Mouse (Mus musculus) neural tube, embryonic 14.5 days (tissue): Measurements from ENCODE around the gene Rps8. TPM values are rescaled to one million over a fixed set of nuclear protein-coding genes. Genes with fewer than 3 reads are reported as not detected.

Source experiments
- ATAC-seq: fragments of 200-750 bp; cut with Nextera tagmentation; 2 replicates; pipeline ENCODE4 v1.8.0; 2017; ENCODE audit warnings: low read depth, mild to moderate bottlenecking, moderate TSS enrichment, moderate library complexity
- H3K27ac ChIP-seq: fragments of 300-500 bp; sonication (generic); 2 replicates; pipeline ENCODE4 v1.5.1; 2014; ENCODE audit warnings: low read depth, mild to moderate bottlenecking, control low read depth, low read length, moderate library complexity, mixed read lengths
- H3K27me3 ChIP-seq: fragments of 300-500 bp; sonication (generic); 2 replicates; pipeline ENCODE4 v1.6.1; 2014; ENCODE audit warnings: low read length; ENCODE audit not compliant: control insufficient read depth, insufficient read depth
- H3K36me3 ChIP-seq: fragments of 300-500 bp; sonication (generic); 2 replicates; pipeline ENCODE4 v1.6.1; 2014; ENCODE audit warnings: low read length, mixed read lengths; ENCODE audit not compliant: control insufficient read depth, insufficient read depth
- H3K4me1 ChIP-seq: fragments of 300-500 bp; sonication (generic); 2 replicates; pipeline ENCODE4 v1.6.1; 2014; ENCODE audit warnings: low read length; ENCODE audit not compliant: control insufficient read depth, insufficient read depth
- H3K4me2 ChIP-seq: fragments of 300-500 bp; sonication (generic); 2 replicates; pipeline ENCODE4 v1.6.1; 2014; ENCODE audit warnings: mild to moderate bottlenecking, low read depth, low read length, control low read depth
- H3K4me3 ChIP-seq: fragments of 300-500 bp; sonication (generic); 2 replicates; pipeline ENCODE4 v1.5.1; 2014; ENCODE audit warnings: low read depth, low read length, control low read depth, mixed read lengths
- H3K9ac ChIP-seq: fragments of 300-500 bp; sonication (generic); replicated peaks from 2 replicates; pipeline ENCODE4 v1.6.1; 2014; ENCODE audit warnings: low read depth, mild to moderate bottlenecking, control low read depth, low read length, mixed read lengths
- H3K9me3 ChIP-seq: fragments of 300-500 bp; sonication (generic); 2 replicates; pipeline ENCODE4 v1.6.1; 2016; ENCODE audit warnings: low read length; ENCODE audit not compliant: control insufficient read depth
- WGBS: fragments of 180-500 bp; shearing (Covaris S2); extraction: QIAGEN DNeasy Blood & Tissue Kit; methylation state at CpG from one replicate; pipeline ENCODE4 v1.1.7; 2014; 5-methylcytosine and 5-hydroxymethylcytosine counted together
- polyA plus RNA-seq: library from polyadenylated mRNA; unstranded; fragments of >200 nt; fragmentation: Nextera tagmentation; extraction: Ambion mirVana; gene quantifications from 2 replicates; pipeline ENCODE4 v1.2.1, GENCODE M21; 2014

Gene Rps8
- polyA plus RNA-seq, 1 experiment from 2014 or later = 599 TPM

- ATAC-seq = no peak
- no peak overlapping the region for H3K27ac ChIP-seq
- no peaks in the 10 kb centered on the region for H3K27me3 ChIP-seq
- no peak overlapping the region for H3K9ac ChIP-seq
- H3K4me2 ChIP-seq = no peak overlapping the region
- 73% methylated on average over 16 of the region's 17 CpGs for WGBS
- no peaks in the 10 kb centered on the region for H3K36me3 ChIP-seq
- H3K4me1 ChIP-seq = no peaks in the 10 kb centered on the region
- no peak overlapping the region for H3K4me3 ChIP-seq
- no peaks in the 10 kb centered on the region for H3K9me3 ChIP-seq
Measured at GRCm38 (mm10) chr4:117138295-117139216, 17.5 kb downstream of the Rps8 start.

GRCm38 (mm10) chr4:117136034-117136433, 20.0 kb downstream of the Rps8 start:
- H3K4me1 ChIP-seq = peaks cover 14% of the 10 kb centered on the region
- no peaks in the 10 kb centered on the region for H3K36me3 ChIP-seq
- H3K9ac ChIP-seq = no peak overlapping the region
- H3K27ac ChIP-seq = no peak overlapping the region
- WGBS = 39% methylated on average over 8 of the region's 8 CpGs
- H3K4me3 ChIP-seq = no peak overlapping the region
- H3K27me3 ChIP-seq = no peaks in the 10 kb centered on the region
- ATAC-seq = no peak
- no peaks in the 10 kb centered on the region for H3K9me3 ChIP-seq
- no peak overlapping the region for H3K4me2 ChIP-seq

- no peaks in the 10 kb centered on the region for H3K27me3 ChIP-seq
- H3K36me3 ChIP-seq = no peaks in the 10 kb centered on the region
- H3K4me3 ChIP-seq = no peak overlapping the region
- peak overlapping the region; percentile 68; the same call in 1 of the 2 replicates for H3K4me2 ChIP-seq
- H3K4me1 ChIP-seq = peaks cover 14% of the 10 kb centered on the region
- ATAC-seq = no peak
- H3K27ac ChIP-seq = no peak overlapping the region
- no peaks in the 10 kb centered on the region for H3K9me3 ChIP-seq
- H3K9ac ChIP-seq = no peak overlapping the region
- 35% methylated on average over 2 of the region's 2 CpGs for WGBS
Measured at GRCm38 (mm10) chr4:117134601-117134995, 21.4 kb downstream of the Rps8 start.

- Histone ChIP-seq H3K9me3 (no peaks in the 10 kb centered on the region), H3K36me3 (0 out of 2 replicates have a peak, but pooled peaks cover 2% of the 10 kb centered on the region), H3K4me1 (peaks cover 14% of the 10 kb centered on the region), H3K27me3 (no peaks in the 10 kb centered on the region), H3K4me3 (peak within 1 kb of the TSS; percentile 81), H3K9ac (peak within 1 kb of the TSS; percentile 83), H3K27ac (peak within 1 kb of the TSS; percentile 80), H3K4me2 (peak within 1 kb of the TSS; percentile 68)
- WGBS = 1% methylated on average over 42 of the region's 48 CpGs
- peak; percentile 93 for ATAC-seq
Measured at GRCm38 (mm10) chr4:117133817-117134600, 22.0 kb downstream of the Rps8 start, which contains the start of gene Plk3. Plk3 (minus strand) TSS chr4:117133963.

- peak; percentile 54 for ATAC-seq
- WGBS = under 1% methylated on average over 42 of the region's 42 CpGs
- no peaks in the 10 kb centered on the region for H3K27me3 ChIP-seq
- H3K4me1 ChIP-seq = peaks cover 14% of the 10 kb centered on the region
- H3K4me3 ChIP-seq = peak overlapping the region; percentile 81
- H3K4me2 ChIP-seq = peak overlapping the region; percentile 68
- peaks cover 6% of the 10 kb centered on the region for H3K36me3 ChIP-seq
- H3K9me3 ChIP-seq = no peaks in the 10 kb centered on the region
- H3K9ac ChIP-seq = peak overlapping the region; percentile 83
- peak overlapping the region; percentile 80 for H3K27ac ChIP-seq
Measured at GRCm38 (mm10) chr4:117133366-117133796, 22.7 kb downstream of the Rps8 start.

- 7% methylated on average over 11 of the region's 11 CpGs for WGBS
- no peak for ATAC-seq
Measured at GRCm38 (mm10) chr4:117132794-117133143, 23.3 kb downstream of the Rps8 start.

GRCm38 (mm10) chr4:117131890-117132793, 23.9 kb downstream of the Rps8 start:
- Histone ChIP-seq H3K36me3 (peaks cover 10% of the 10 kb centered on the region), H3K4me2 (peak overlapping the region; percentile 68), H3K9ac (peak overlapping the region; percentile 83), H3K9me3 (no peaks in the 10 kb centered on the region), H3K27ac (0 out of 2 replicates have a peak overlapping the region, but pooled peaks have one; percentile 2), H3K4me1 (peaks cover 14% of the 10 kb centered on the region), H3K27me3 (no peaks in the 10 kb centered on the region), H3K4me3 (peak overlapping the region; percentile 81)
- ATAC-seq = no peak
- WGBS = 8% methylated on average over 7 of the region's 7 CpGs

More at GRCm38 (mm10) chr4:117132794-117133143, 23.3 kb downstream of the Rps8 start:
- H3K9me3 ChIP-seq = no peaks in the 10 kb centered on the region
- H3K27me3 ChIP-seq = no peaks in the 10 kb centered on the region
- H3K27ac ChIP-seq = 0 out of 2 replicates have a peak overlapping the region, but pooled peaks have one; percentile 23
- H3K36me3 ChIP-seq = peaks cover 10% of the 10 kb centered on the region
- peaks cover 14% of the 10 kb centered on the region for H3K4me1 ChIP-seq
- peak overlapping the region; percentile 83 for H3K9ac ChIP-seq
- H3K4me2 ChIP-seq = peak overlapping the region; percentile 68
- peak overlapping the region; percentile 81 for H3K4me3 ChIP-seq

- no peak for ATAC-seq
- Histone ChIP-seq H3K27ac (no peak overlapping the region), H3K4me1 (peaks cover 14% of the 10 kb centered on the region), H3K4me2 (peak overlapping the region; percentile 68; the same call in 1 of the 2 replicates), H3K27me3 (no peaks in the 10 kb centered on the region), H3K36me3 (peaks cover 10% of the 10 kb centered on the region), H3K9ac (no peak overlapping the region), H3K4me3 (no peak overlapping the region), H3K9me3 (no peaks in the 10 kb centered on the region)
- 49% methylated on average over 6 of the region's 6 CpGs for WGBS
Measured at GRCm38 (mm10) chr4:117131198-117131597, 24.8 kb downstream of the Rps8 start.
